Mouse (Mus musculus): ENCODE measurements around the gene Sbno1. TPM values are rescaled to one million over a fixed set of nuclear protein-coding genes. Genes with fewer than 3 reads are reported as not detected.

The Sbno1 gene
- total RNA-seq (2023) = 152 TPM

DNA sequence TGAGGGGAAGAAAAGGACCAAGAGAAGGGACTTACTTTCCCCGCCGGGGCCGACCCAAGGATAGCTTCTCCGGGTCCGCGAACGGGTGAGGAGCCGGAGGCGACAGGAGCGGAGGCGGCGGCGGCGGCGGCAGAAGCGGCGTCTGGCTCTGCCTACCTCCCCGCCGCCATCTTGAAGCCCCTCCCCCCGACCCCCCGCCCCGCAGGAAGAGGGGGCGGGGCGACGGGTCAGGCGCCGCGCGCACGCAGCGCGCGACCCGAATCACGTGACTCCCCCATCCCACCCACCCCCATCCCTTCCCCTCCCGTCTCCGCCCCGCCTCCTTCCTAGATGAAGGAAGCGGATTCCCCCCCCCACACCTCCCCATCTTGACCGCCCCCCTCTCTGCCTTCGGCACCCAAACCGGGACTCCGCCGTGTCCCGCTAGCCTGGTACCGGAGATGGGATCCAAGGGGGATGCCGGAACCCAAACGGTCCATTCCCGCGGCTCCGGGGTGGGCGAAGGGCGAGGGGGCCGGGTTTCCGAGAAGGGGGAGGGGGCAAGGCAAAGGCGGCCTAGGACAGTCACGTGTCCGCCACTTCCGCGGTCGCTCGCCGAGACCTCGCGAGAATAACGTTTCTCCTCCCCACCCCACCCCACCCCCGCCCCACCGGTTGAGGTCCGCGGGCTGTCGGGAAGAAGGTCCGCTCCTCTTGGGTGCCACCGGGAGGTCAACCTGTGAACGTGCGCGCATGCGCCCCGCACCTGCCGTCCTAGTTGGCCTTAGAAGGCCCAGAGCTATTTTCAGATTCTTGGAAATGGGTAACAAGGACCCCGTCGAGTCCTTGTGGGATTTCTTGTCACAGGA lies at the start of gene Sbno1:
TSS of gene Sbno1 (minus strand) at position 590 of the 848 bp plus-strand sequence.

DNA sequence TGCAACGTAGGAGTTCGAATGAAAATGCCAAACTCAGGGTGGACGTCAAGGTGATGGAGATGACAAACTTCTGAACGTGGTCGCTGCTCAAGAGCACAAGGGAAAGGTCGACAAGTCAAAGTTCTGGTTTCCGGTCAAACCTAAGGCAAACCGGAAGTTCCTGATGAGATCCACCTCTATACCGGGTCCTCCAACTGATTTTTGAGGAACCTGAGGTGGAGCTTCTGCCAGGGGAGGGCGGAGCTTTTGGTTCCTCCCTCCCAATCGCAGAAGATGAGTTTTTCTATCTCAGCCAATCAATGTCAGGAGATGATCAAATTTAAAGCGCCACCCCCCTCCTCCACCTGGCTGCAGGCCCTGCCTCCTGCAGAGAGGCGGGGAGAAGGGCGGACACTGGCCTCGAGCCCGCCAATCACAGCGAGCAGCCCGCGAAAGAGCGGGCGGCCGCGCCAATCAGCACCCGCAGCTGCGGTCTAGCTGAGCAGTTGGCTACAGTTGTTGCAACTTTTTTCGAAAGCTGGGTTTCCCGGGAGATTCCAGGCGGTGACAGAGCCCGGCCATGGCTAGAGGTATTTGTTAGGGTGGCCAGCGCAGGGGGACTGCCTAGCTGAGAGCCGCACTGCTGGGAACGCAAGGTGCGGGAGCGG lies 13.8 kb upstream of the Sbno1 start, which contains the start of gene Kmt5a:
TSS of gene Kmt5a (plus strand) at position 484 of the 647 bp plus-strand sequence.

DNA sequence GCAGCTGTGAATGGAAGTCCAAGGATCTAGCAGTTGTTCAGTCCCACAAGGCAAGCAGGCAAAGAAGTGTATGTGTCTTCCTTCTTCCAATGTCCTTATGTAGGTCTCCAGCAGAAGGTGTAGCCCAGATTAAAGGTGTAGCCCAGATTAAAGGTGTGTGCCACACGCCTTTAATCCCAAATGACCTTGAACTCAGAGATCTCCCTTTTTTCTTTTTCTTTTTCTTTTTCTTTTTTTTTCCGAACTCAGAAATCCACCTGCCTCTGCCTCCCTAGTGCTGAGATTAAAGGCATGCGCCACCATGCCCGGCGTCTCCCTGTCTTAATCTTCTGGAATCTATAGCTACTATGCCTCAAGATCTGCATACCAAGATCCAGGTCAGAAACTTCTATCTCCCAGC lies 62.8 kb downstream of the Sbno1 start, which contains the start of gene Cdk2ap1:
TSS of gene Cdk2ap1 (minus strand) at position 101 of the 400 bp plus-strand sequence.

GRCm38 (mm10) chr5:124327510-124328364 lies 98.1 kb downstream of the Sbno1 start, which contains the start of the genes Mphosph9 and 2810006K23Rik:
Mphosph9 (minus strand) TSS chr5:124327972.
2810006K23Rik (plus strand) TSS chr5:124328089.

Other genes starting within 250 kb of the Sbno1 start
- gene Pitpnm2, start 176.2 kb downstream of the Sbno1 start, total RNA-seq (2023) = 108 TPM
- 51.5 TPM for gene Mphosph9, start 98.0 kb downstream of the Sbno1 start, total RNA-seq (2023)
- 3.5 TPM for gene 2810006K23Rik, start 97.9 kb downstream of the Sbno1 start, total RNA-seq (2023)
- gene Cdk2ap1, start 62.9 kb downstream of the Sbno1 start, total RNA-seq (2023) = 79.5 TPM
- gene Kmt5a, start 13.9 kb upstream of the Sbno1 start, total RNA-seq (2023) = 44.6 TPM
- gene Rilpl2, start 52.4 kb upstream of the Sbno1 start, total RNA-seq (2023) = 27.5 TPM
- 13.7 TPM for gene Snrnp35, start 57.1 kb upstream of the Sbno1 start, total RNA-seq (2023)
- 2.9 TPM for gene Rilpl1, start 105.4 kb upstream of the Sbno1 start, total RNA-seq (2023)
- gene Tmed2, start 114.7 kb upstream of the Sbno1 start, total RNA-seq (2023) = 129 TPM
- 37.9 TPM for gene Ddx55, start 126.9 kb upstream of the Sbno1 start, total RNA-seq (2023)
- gene Eif2b1, start 153.1 kb upstream of the Sbno1 start, total RNA-seq (2023) = 26.2 TPM
- 24.1 TPM for gene Gtf2h3, start 153.1 kb upstream of the Sbno1 start, total RNA-seq (2023)
- 64.8 TPM for gene Atp6v0a2, start 202.6 kb upstream of the Sbno1 start, total RNA-seq (2023)

All from CD4-positive naive resting alpha-beta T cell, adult 57 days (primary cell).